Mouse (Mus musculus) olfactory bulb, adult 2 months (tissue): ENCODE measurements around the gene Gm28845. TPM values are rescaled to one million over a fixed set of nuclear protein-coding genes. Genes with fewer than 3 reads are reported as not detected.

Experiments
- H3K27ac ChIP-seq: fragments of 200-500 bp; 2 replicates; pipeline ENCODE4 v1.5.1; 2012; ENCODE audit warnings: low read depth, low read length; ENCODE audit not compliant: insufficient read depth
- H3K4me1 ChIP-seq: fragments of 200-500 bp; 2 replicates; pipeline ENCODE4 v1.6.1; 2012; ENCODE audit warnings: low read length; ENCODE audit not compliant: control insufficient read depth, insufficient read depth
- H3K4me3 ChIP-seq: fragments of 200-500 bp; 2 replicates; pipeline ENCODE4 v1.5.1; 2012; ENCODE audit warnings: mild to moderate bottlenecking, low read depth, low read length, moderate library complexity; ENCODE audit not compliant: insufficient read depth
- CTCF ChIP-seq: fragments of 200-500 bp; IDR thresholded peaks from 2 replicates; pipeline ENCODE4 v1.5.1; 2012; ENCODE audit warnings: low read depth, mild to moderate bottlenecking, low read length, moderate library complexity; ENCODE audit not compliant: insufficient read depth
- POLR2A ChIP-seq: fragments of 200-500 bp; IDR thresholded peaks from 2 replicates; pipeline ENCODE4 v1.6.1; 2012; ENCODE audit warnings: mild to moderate bottlenecking, low read depth, low read length, moderate library complexity; ENCODE audit not compliant: insufficient read depth
- WGBS: fragments of 180-500 bp; shearing (Covaris S2); methylation state at CpG from one replicate; pipeline ENCODE4 v1.1.7; 2018; 5-methylcytosine and 5-hydroxymethylcytosine counted together
- polyA plus RNA-seq: library from polyadenylated mRNA; stranded (reverse); fragments of >200 nt; gene quantifications from 2 replicates; pipeline ENCODE4 v1.2.4, GENCODE M21; 2012; ENCODE audit warnings: low replicate concordance; ENCODE audit not compliant: missing spikeins, insufficient read depth, insufficient read length

The Gm28845 gene
- polyA plus RNA-seq, 1 experiment: not detected

GRCm38 (mm10) chr1:65132833-65133232, 13.5 kb upstream of the Gm28845 start:
- Histone ChIP-seq H3K4me3 (no peak overlapping the region), H3K27ac (no peak overlapping the region), H3K4me1 (no peaks in the 10 kb centered on the region)
- WGBS: 65% methylated on average over 1 of the region's 1 CpGs
- TF ChIP-seq CTCF (no peak), POLR2A (no peak)

DNA sequence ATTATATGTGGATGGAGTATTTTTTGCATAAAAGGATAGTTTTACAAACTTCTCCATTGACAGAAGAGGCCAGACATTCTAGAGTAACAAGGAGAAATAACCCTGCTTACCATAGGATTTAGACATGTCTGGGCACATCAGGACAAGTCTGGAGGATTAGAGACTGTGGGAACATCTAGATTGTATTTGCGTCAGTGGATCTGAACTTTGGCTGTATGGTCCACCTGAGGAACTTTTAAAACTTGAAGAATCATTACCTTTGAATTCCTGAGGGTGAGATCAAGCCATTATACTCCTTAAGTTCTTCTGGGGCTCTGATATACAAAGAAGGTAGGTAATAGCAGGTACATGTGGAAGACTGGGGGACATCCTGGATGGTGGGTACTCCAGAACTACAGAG, 12.3 kb upstream of the Gm28845 start:
- 98% methylated on average over 1 of the region's 1 CpGs for WGBS

GRCm38 (mm10) chr1:65130226-65130625, 10.9 kb upstream of the Gm28845 start:
- TF ChIP-seq POLR2A: no peak
- no peak for TF ChIP-seq CTCF
- no peak overlapping the region for H3K4me3 ChIP-seq
- no peak overlapping the region for H3K27ac ChIP-seq
- no peaks in the 10 kb centered on the region for H3K4me1 ChIP-seq
- 82% methylated on average over 3 of the region's 3 CpGs for WGBS

More for the DNA sequence above, 12.3 kb upstream of the Gm28845 start:
- Histone ChIP-seq H3K4me1 (no peaks in the 10 kb centered on the region), H3K27ac (no peak overlapping the region), H3K4me3 (no peak overlapping the region)
- TF ChIP-seq CTCF: no peak
- TF ChIP-seq POLR2A: no peak

DNA sequence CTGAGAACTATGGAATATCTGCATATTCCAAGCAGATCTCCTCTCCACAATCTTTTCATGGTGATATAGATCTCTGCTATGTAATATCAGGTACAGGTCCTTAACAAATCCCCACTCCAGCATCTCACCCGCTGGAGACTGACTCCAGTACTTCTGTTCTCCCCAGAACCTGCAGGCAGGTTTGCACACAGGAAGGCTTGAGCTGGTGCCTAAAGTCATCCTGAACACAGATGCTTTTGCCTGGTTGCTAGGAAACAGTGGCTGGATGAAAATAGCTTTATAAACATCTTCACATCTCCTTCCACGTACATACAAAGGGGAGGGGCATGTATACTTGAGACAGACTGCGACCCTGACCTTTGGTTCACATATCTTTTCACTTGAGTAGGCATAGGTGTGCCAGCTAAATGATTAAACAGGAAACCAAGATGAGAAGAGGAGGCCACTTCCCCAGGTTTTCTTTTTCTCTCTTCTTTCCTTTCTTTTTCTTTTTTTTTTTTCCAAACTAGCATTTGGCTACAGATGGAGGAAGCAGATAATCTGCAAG, 10.3 kb upstream of the Gm28845 start:
- Histone ChIP-seq H3K4me1 (no peaks in the 10 kb centered on the region), H3K4me3 (no peak overlapping the region), H3K27ac (no peak overlapping the region)
- WGBS: 50% methylated on average over 3 of the region's 3 CpGs
- TF ChIP-seq POLR2A (no peak), CTCF (no peak)

DNA sequence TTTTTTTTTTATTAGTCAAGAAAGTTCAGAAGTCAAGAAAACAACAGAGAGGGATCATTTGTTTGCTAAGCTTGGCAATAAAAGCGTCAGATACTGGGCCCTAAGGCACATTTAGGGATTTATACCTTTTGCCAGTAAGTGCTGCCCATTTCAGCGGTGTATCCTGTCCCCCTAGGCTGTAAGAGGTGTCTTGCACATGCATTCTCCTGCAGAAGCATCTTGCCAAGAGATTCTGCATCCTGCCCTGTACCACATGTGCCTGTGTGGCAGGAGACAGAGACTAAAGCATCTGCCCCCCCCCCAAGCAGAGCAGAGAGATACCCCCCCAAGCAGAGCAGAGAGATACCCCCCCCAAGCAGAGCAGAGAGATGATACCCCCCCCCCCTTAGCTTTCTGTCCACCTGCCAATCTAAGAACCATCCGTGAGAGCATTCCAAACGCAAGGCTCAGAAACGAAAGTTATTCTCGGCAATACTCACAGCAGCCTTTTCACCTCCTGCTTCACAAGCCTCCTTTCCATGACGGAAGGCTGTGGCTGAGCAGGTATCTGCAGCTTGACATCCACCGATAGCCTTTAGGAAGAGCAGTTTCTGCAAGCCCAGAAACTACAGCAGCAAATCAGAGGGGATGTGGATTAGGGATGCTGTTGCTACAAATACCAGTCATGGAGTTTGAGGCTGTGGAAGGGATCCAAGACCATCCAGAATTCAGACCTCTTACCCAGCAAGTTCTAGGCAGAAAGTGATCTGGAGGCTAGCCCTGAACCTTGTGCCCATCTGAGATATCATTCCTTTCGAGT, 3.4 kb upstream of the Gm28845 start, which contains the start of gene D630023F18Rik:
TSS of gene D630023F18Rik (minus strand) at position 641 of the 799 bp plus-strand sequence.
- Histone ChIP-seq H3K27ac (no peak within 1 kb of the TSS), H3K4me3 (peak within 1 kb of the TSS; percentile 69), H3K4me1 (no peaks in the 10 kb centered on the region)
- WGBS: 19% methylated on average over 9 of the region's 9 CpGs
- TF ChIP-seq POLR2A (no peak), CTCF (no peak)

DNA sequence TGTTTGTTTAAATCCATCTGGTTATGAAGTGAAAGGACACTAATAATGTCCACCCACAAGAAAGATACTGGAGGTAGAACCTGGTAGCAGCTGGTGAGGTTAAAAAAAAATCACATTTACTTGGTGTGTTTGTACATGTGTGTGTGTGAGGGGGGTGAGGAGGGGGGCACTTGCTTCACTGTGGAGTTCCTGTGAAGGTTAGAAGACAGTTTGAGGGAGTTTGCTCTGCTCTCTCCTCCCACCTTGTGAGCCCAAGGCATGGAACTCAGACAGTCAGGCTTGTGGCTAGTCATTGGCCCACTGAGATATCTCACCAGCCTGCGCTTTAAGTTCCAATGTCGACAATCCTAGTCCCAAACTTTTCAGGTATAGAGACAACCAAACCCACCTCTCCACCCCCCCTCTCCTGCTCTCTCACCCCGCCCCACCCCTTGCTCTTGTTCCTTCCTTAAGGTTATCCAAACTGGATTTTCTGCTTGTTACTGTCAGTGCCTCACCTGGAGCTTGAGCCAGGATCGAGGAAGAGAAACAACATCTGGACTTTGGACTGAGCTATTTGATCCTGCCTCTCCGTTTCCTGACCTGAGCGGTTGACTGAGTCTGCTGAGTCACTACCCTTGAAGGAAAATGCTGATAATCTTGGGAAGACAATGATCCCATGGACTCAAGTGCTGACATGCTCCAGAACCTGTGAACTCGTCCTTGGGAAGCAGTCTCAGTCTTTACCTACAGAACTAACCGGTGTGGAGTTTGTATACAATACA, 1.0 kb downstream of the Gm28845 start:
- WGBS: 87% methylated on average over 8 of the region's 8 CpGs
- no peak overlapping the region for H3K4me3 ChIP-seq

GRCm38 (mm10) chr1:65113536-65114172, 5.7 kb downstream of the Gm28845 start:
- Histone ChIP-seq H3K4me3 (no peak overlapping the region), H3K4me1 (peaks cover 7% of the 10 kb centered on the region), H3K27ac (no peak overlapping the region)
- 94% methylated on average over 5 of the region's 5 CpGs for WGBS
- TF ChIP-seq CTCF (no peak), POLR2A (no peak)

More for the DNA sequence above, 1.0 kb downstream of the Gm28845 start:
- H3K27ac ChIP-seq: no peak overlapping the region
- no peaks in the 10 kb centered on the region for H3K4me1 ChIP-seq
- TF ChIP-seq POLR2A (no peak), CTCF (no peak)

- 47% methylated on average over 14 of the region's 14 CpGs for WGBS
- TF ChIP-seq POLR2A (no peak), CTCF (no peak)
- Histone ChIP-seq H3K27ac (no peak overlapping the region), H3K4me3 (no peak overlapping the region), H3K4me1 (peaks cover 7% of the 10 kb centered on the region)
These were observed 6.6 kb downstream of the Gm28845 start for GRCm38 (mm10) chr1:65112807-65113196.

- 3% methylated on average over 8 of the region's 8 CpGs for WGBS
- H3K4me1 ChIP-seq: peaks cover 7% of the 10 kb centered on the region
- H3K4me3 ChIP-seq: no peak overlapping the region
- no peak overlapping the region for H3K27ac ChIP-seq
- no peak for TF ChIP-seq POLR2A
- peak; percentile 54; the same call in 1 of the 2 replicates for TF ChIP-seq CTCF
These were observed 7.1 kb downstream of the Gm28845 start for GRCm38 (mm10) chr1:65112031-65112806.
